Comparison of ENCODE assay signal across 14 mouse cellular contexts in genomic region chr13:17795757-17796456, GRCm38 (mm10).
"Had no signal": no experiment of that assay in that cellular context is flagged by ENCODE, and none has a peak within 500 bp of the region (broad histone marks: within the 10 kb centered on the region; RNA-seq: fewer than 3 reads in every experiment).

No protein-coding gene starts in this region.

- DNase-seq: kidney, adult 18-20 months; kidney, adult 9 months; kidney, postnatal 25 days; layer of hippocampus, adult 9-11 months; layer of hippocampus, postnatal 36 days; left cerebral cortex, postnatal 4 days; lung, adult 18-20 months; lung, postnatal 10 days; lung, postnatal 36 days; thymus, adult 2 months; thymus, postnatal 14 days; thymus, postnatal 4 days had no signal

- ATAC-seq: midbrain, embryonic 13.5 days; midbrain, embryonic 16.5 days had no signal
